Mouse (Mus musculus) stomach, postnatal 0 days (tissue): Measurements from ENCODE around the gene Nphs2. TPM values are rescaled to one million over a fixed set of nuclear protein-coding genes. Genes with fewer than 3 reads are reported as not detected.
"Not testable (repeated sequence)": the region's sequence is repeated elsewhere in the genome, so short reads cannot be mapped to it uniquely, and the experiment has no call there.

Source experiments
- ATAC-seq: fragments of 200-750 bp; cut with Nextera tagmentation; 2 replicates; pipeline ENCODE4 v1.8.0; 2017; ENCODE audit not compliant: low FRiP score, low TSS enrichment
- DNase-seq: peaks from one replicate; pipeline ENCODE4 v3.0.0-alpha.2; 2016; ENCODE audit warnings: low spot score
- H3K27ac ChIP-seq: fragments of 300-500 bp; sonication (generic); replicated peaks from 2 replicates; pipeline ENCODE4 v1.5.1; 2014; ENCODE audit warnings: mild to moderate bottlenecking, control low read depth
- H3K27me3 ChIP-seq: fragments of 300-500 bp; sonication (generic); 2 replicates; pipeline ENCODE4 v1.6.1; 2014; ENCODE audit warnings: low read length; ENCODE audit not compliant: control insufficient read depth, insufficient read depth
- H3K36me3 ChIP-seq: fragments of 300-500 bp; sonication (generic); 2 replicates; pipeline ENCODE4 v1.6.1; 2014; ENCODE audit warnings: low read length, mixed read lengths; ENCODE audit not compliant: control insufficient read depth, insufficient read depth
- H3K4me1 ChIP-seq: fragments of 300-500 bp; sonication (generic); replicated peaks from 2 replicates; pipeline ENCODE4 v1.6.1; 2014; ENCODE audit warnings: antibody characterized with exemption; ENCODE audit not compliant: control insufficient read depth, insufficient read depth
- H3K4me2 ChIP-seq: fragments of 300-500 bp; sonication (generic); replicated peaks from 2 replicates; pipeline ENCODE4 v1.6.1; 2014; ENCODE audit warnings: low read depth, mild to moderate bottlenecking, control low read depth, moderate library complexity
- H3K4me3 ChIP-seq: fragments of 300-500 bp; sonication (generic); 2 replicates; pipeline ENCODE4 v1.5.1; 2014; ENCODE audit warnings: low read depth, low read length, control low read depth
- H3K9ac ChIP-seq: fragments of 300-500 bp; sonication (generic); 2 replicates; pipeline ENCODE4 v1.6.1; 2014; ENCODE audit warnings: mild to moderate bottlenecking, low read length, control low read depth, mixed read lengths
- H3K9me3 ChIP-seq: fragments of 300-500 bp; sonication (generic); 2 replicates; pipeline ENCODE4 v1.6.1; 2016; ENCODE audit warnings: low read length; ENCODE audit not compliant: control insufficient read depth
- CTCF ChIP-seq: IDR thresholded peaks from 2 replicates; pipeline ENCODE4 v1.5.1; 2016; ENCODE audit warnings: antibody characterized with exemption, low read depth, mild to moderate bottlenecking, moderate library complexity
- EP300 ChIP-seq: optimal IDR thresholded peaks from 2 replicates; pipeline ENCODE3; 2016; ENCODE audit warnings: antibody characterized with exemption
- WGBS: fragments of 180-500 bp; shearing (Covaris S2); extraction: QIAGEN DNeasy Blood & Tissue Kit; methylation state at CpG from one replicate; pipeline ENCODE4 v1.1.7; 2014; 5-methylcytosine and 5-hydroxymethylcytosine counted together
- polyA plus RNA-seq: library from polyadenylated mRNA; unstranded; fragments of >200 nt; fragmentation: Nextera tagmentation; extraction: Ambion mirVana; gene quantifications from 2 replicates; pipeline ENCODE4 v1.2.1, GENCODE M21; 2015

Nphs2 gene
- polyA plus RNA-seq, 1 experiment from 2014 or later: not detected

GRCm38 (mm10) chr1:156273647-156274046 is 36.9 kb upstream of the Nphs2 start:
- TF ChIP-seq CTCF: no peak
- no peak for TF ChIP-seq EP300
- Histone ChIP-seq H3K4me1 (no peaks in the 10 kb centered on the region), H3K27ac (no peak overlapping the region), H3K4me3 (no peak overlapping the region), H3K9me3 (no peaks in the 10 kb centered on the region), H3K36me3 (no peaks in the 10 kb centered on the region), H3K4me2 (no peak overlapping the region), H3K27me3 (no peaks in the 10 kb centered on the region), H3K9ac (no peak overlapping the region)
- 58% methylated on average over 7 of the region's 7 CpGs for WGBS
- no peak for ATAC-seq
- DNase-seq: peak; percentile 21

- no peak for ATAC-seq
Measured at GRCm38 (mm10) chr1:156280131-156280530, 30.4 kb upstream of the Nphs2 start.

GRCm38 (mm10) chr1:156284207-156284606 is 26.3 kb upstream of the Nphs2 start:
- Histone ChIP-seq H3K4me3 (no peak overlapping the region), H3K4me2 (no peak overlapping the region), H3K4me1 (no peaks in the 10 kb centered on the region), H3K27ac (no peak overlapping the region), H3K9ac (no peak overlapping the region), H3K36me3 (no peaks in the 10 kb centered on the region), H3K27me3 (no peaks in the 10 kb centered on the region), H3K9me3 (no peaks in the 10 kb centered on the region)
- TF ChIP-seq EP300 (no peak), CTCF (no peak)
- 62% methylated on average over 10 of the region's 10 CpGs for WGBS
- DNase-seq: no peak
- no peak for ATAC-seq

More at GRCm38 (mm10) chr1:156280131-156280530, 30.4 kb upstream of the Nphs2 start:
- Histone ChIP-seq H3K9me3 (no peaks in the 10 kb centered on the region), H3K4me1 (no peaks in the 10 kb centered on the region), H3K27ac (no peak overlapping the region), H3K36me3 (no peaks in the 10 kb centered on the region), H3K4me3 (no peak overlapping the region), H3K9ac (no peak overlapping the region), H3K4me2 (no peak overlapping the region), H3K27me3 (no peaks in the 10 kb centered on the region)
- no peak for DNase-seq
- TF ChIP-seq EP300: no peak
- TF ChIP-seq CTCF: no peak
- 83% methylated on average over 7 of the region's 7 CpGs for WGBS

GRCm38 (mm10) chr1:156284851-156285540 is 25.5 kb upstream of the Nphs2 start:
- no peaks in the 10 kb centered on the region for H3K9me3 ChIP-seq
- 38% methylated on average over 9 of the region's 9 CpGs for WGBS
- TF ChIP-seq EP300 (no peak), CTCF (no peak)

GRCm38 (mm10) chr1:156285541-156285896 is 25.0 kb upstream of the Nphs2 start:
- Histone ChIP-seq H3K36me3 (no peaks in the 10 kb centered on the region), H3K27me3 (no peaks in the 10 kb centered on the region), H3K4me1 (no peaks in the 10 kb centered on the region), H3K4me3 (no peak overlapping the region), H3K4me2 (no peak overlapping the region), H3K9ac (no peak overlapping the region), H3K27ac (no peak overlapping the region), H3K9me3 (no peaks in the 10 kb centered on the region)
- WGBS: 85% methylated on average over 5 of the region's 5 CpGs
- TF ChIP-seq CTCF (no peak), EP300 (no peak)
- DNase-seq: no peak
- ATAC-seq: no peak

More at GRCm38 (mm10) chr1:156284851-156285540, 25.5 kb upstream of the Nphs2 start:
- Histone ChIP-seq H3K4me1 (no peaks in the 10 kb centered on the region), H3K4me3 (no peak overlapping the region), H3K27ac (no peak overlapping the region), H3K36me3 (no peaks in the 10 kb centered on the region), H3K9ac (no peak overlapping the region), H3K4me2 (no peak overlapping the region), H3K27me3 (no peaks in the 10 kb centered on the region)
- no peak for ATAC-seq
- no peak for DNase-seq

GRCm38 (mm10) chr1:156288556-156289221 is 21.8 kb upstream of the Nphs2 start:
- H3K4me2 ChIP-seq: no peak overlapping the region

GRCm38 (mm10) chr1:156289222-156289587 is 21.3 kb upstream of the Nphs2 start:
- not testable (repeated sequence) for DNase-seq, H3K9me3 ChIP-seq, H3K27ac ChIP-seq, H3K9ac ChIP-seq, H3K4me2 ChIP-seq, H3K4me3 ChIP-seq, H3K36me3 ChIP-seq, ATAC-seq, H3K27me3 ChIP-seq, H3K4me1 ChIP-seq
- 68% methylated on average over 10 of the region's 10 CpGs for WGBS

More at GRCm38 (mm10) chr1:156288556-156289221, 21.8 kb upstream of the Nphs2 start:
- 75% methylated on average over 9 of the region's 9 CpGs for WGBS
- H3K27ac ChIP-seq: no peak overlapping the region
- no peak for TF ChIP-seq EP300
- no peak for TF ChIP-seq CTCF
- no peak overlapping the region for H3K4me3 ChIP-seq
- H3K36me3 ChIP-seq: no peaks in the 10 kb centered on the region
- ATAC-seq: no peak
- H3K27me3 ChIP-seq: no peaks in the 10 kb centered on the region
- no peak for DNase-seq
- no peaks in the 10 kb centered on the region for H3K9me3 ChIP-seq
- H3K9ac ChIP-seq: no peak overlapping the region
- no peaks in the 10 kb centered on the region for H3K4me1 ChIP-seq
